ENCODE assay signal across 22 mouse cellular contexts in the genomic region with DNA sequence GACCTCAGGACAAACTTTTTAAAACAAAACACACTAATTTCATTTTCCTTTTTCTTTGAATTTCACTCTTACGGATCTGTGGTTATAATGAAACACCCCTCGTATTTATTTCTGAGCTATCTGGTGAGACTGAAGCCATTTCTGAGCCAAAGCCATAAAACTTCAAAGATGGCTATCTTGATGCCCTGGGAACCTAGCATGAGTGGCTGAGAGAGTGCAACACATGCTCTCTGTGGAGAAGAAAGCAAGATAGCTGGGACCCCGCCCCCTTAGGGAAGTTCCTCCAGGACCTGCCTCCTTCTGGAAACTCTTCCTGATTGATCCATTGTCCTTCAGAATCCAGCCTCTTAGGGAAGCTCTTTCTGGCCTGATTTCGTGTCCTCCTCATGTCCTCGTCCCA. TPM values are rescaled to one million over a fixed set of nuclear protein-coding genes. Genes with fewer than 3 reads are reported as not detected.
"Had no signal": no experiment of that assay in that cellular context is flagged by ENCODE, and none has a peak within 500 bp of the region (broad histone marks: within the 10 kb centered on the region; RNA-seq: fewer than 3 reads in every experiment).

No protein-coding gene starts in this region.

- H3K9me3 ChIP-seq: heart, embryonic 13.5 days; heart, embryonic 15.5 days; hindbrain, embryonic 13.5 days; hindbrain, embryonic 15.5 days; kidney, embryonic 15.5 days; limb, embryonic 13.5 days; limb, embryonic 15.5 days had no signal

- H3K4me1 ChIP-seq: heart, embryonic 13.5 days; heart, embryonic 15.5 days; hindbrain, embryonic 13.5 days; hindbrain, embryonic 15.5 days; kidney, embryonic 15.5 days; limb, embryonic 15.5 days had no signal

- H3K9ac ChIP-seq: heart, embryonic 13.5 days; heart, embryonic 15.5 days; hindbrain, embryonic 13.5 days; hindbrain, embryonic 15.5 days; kidney, embryonic 15.5 days; limb, embryonic 13.5 days; limb, embryonic 15.5 days had no signal

- H3K4me3 ChIP-seq: heart, adult 2 months; heart, embryonic 13.5 days; heart, embryonic 15.5 days; hindbrain, embryonic 13.5 days; hindbrain, embryonic 15.5 days; kidney, embryonic 15.5 days; limb, embryonic 13.5 days; limb, embryonic 15.5 days had no signal

- H3K36me3 ChIP-seq: heart, embryonic 13.5 days; heart, embryonic 15.5 days; hindbrain, embryonic 13.5 days; hindbrain, embryonic 15.5 days; kidney, embryonic 15.5 days; limb, embryonic 13.5 days; limb, embryonic 15.5 days had no signal

- H3K27me3 ChIP-seq: heart, embryonic 13.5 days; heart, embryonic 15.5 days; hindbrain, embryonic 13.5 days; hindbrain, embryonic 15.5 days; kidney, embryonic 15.5 days; limb, embryonic 13.5 days; limb, embryonic 15.5 days had no signal

- DNase-seq: gastrocnemius, postnatal 14 days; gastrocnemius, postnatal 36 days; heart, adult 2 months; heart, postnatal 14 days; heart, postnatal 36 days; kidney, adult 11 months; kidney, adult 2 months; kidney, adult 9 months; kidney, postnatal 14 days; kidney, postnatal 36 days; layer of hippocampus, adult 9-11 months; layer of hippocampus, postnatal 36 days; left cerebral cortex, postnatal 4 days had no signal

- H3K27ac ChIP-seq: heart, adult 2 months; heart, embryonic 13.5 days; heart, embryonic 15.5 days; hindbrain, embryonic 13.5 days; hindbrain, embryonic 15.5 days; hindbrain, postnatal 0 days; kidney, embryonic 15.5 days; kidney, postnatal 0 days; limb, embryonic 13.5 days; limb, embryonic 15.5 days had no signal

RNA-seq across cellular contexts. Expression of gene Myb, which starts 57.6 kb away (rescaled TPM):
- total RNA-seq: heart, adult 2 months; heart, postnatal 36 days had no signal
